In genomic region chr14:122481181-122481580, GRCm38 (mm10) we compare ENCODE assay signal across 10 mouse cellular contexts. TPM values are rescaled to one million over a fixed set of nuclear protein-coding genes. Genes with fewer than 3 reads are reported as not detected.
DNase-seq lines count a peak whose midpoint lies in the region; ATAC-seq lines count a peak whose summit lies in the region.
"Had no signal": no experiment of that assay in that cellular context is flagged by ENCODE, and none has a peak within 500 bp of the region (broad histone marks: within the 10 kb centered on the region; RNA-seq: fewer than 3 reads in every experiment).

No protein-coding gene starts in this region.

- peak; percentile 29; the same call in 1 of the 2 replicates for ATAC-seq in kidney, embryonic 16.5 days (ENCODE audit: low FRiP score, low TSS enrichment)
- ATAC-seq in embryonic facial prominence, embryonic 12.5 days (ENCODE audit: insufficient number of reproducible peaks, insufficient read depth, low FRiP score, low TSS enrichment), result no peak
- ATAC-seq in limb, embryonic 11.5 days (ENCODE audit: insufficient number of reproducible peaks, low FRiP score, low TSS enrichment, low read depth), result no peak
- no peak for ATAC-seq in inflammation-experienced regulatory T-cells, adult 6 months

- no peaks in the 10 kb centered on the region for H3K36me3 ChIP-seq in kidney, embryonic 16.5 days (ENCODE audit: insufficient read depth, low read length)
- no peaks in the 10 kb centered on the region for H3K36me3 ChIP-seq in embryonic facial prominence, embryonic 12.5 days
- H3K36me3 ChIP-seq in limb, embryonic 11.5 days (ENCODE audit: control insufficient read depth, insufficient read depth, low read length), result no peaks in the 10 kb centered on the region

- no peak overlapping the region for H3K27ac ChIP-seq in kidney, embryonic 16.5 days (ENCODE audit: low read length)
- H3K27ac ChIP-seq in embryonic facial prominence, embryonic 12.5 days, result no peak overlapping the region; the same call in 1 of the 2 replicates
- H3K27ac ChIP-seq in limb, embryonic 11.5 days (replicated peaks; ENCODE audit: low read depth, low read length), result peak overlapping the region; percentile 64

- H3K9me3 ChIP-seq in kidney, embryonic 16.5 days (ENCODE audit: low read length), result no peaks in the 10 kb centered on the region
- no peaks in the 10 kb centered on the region for H3K9me3 ChIP-seq in embryonic facial prominence, embryonic 12.5 days
- H3K9me3 ChIP-seq in limb, embryonic 11.5 days (ENCODE audit: control insufficient read depth, low read length), result no peaks in the 10 kb centered on the region

- no peak overlapping the region for H3K4me3 ChIP-seq in kidney, embryonic 16.5 days (ENCODE audit: low read length)
- no peak overlapping the region; the same call in 1 of the 2 replicates for H3K4me3 ChIP-seq in embryonic facial prominence, embryonic 12.5 days
- H3K4me3 ChIP-seq in limb, embryonic 11.5 days (ENCODE audit: low read depth, low read length), result peak overlapping the region; percentile 16

- 2% methylated on average over 15 of the region's 15 CpGs for WGBS in kidney, embryonic 16.5 days
- 2% methylated on average over 15 of the region's 15 CpGs for WGBS in embryonic facial prominence, embryonic 12.5 days
- under 1% methylated on average over 15 of the region's 15 CpGs for WGBS in limb, embryonic 11.5 days

- H3K27me3 ChIP-seq in kidney, embryonic 16.5 days (ENCODE audit: insufficient read depth, low read length), result peaks cover 98% of the 10 kb centered on the region
- peaks cover 70% of the 10 kb centered on the region for H3K27me3 ChIP-seq in embryonic facial prominence, embryonic 12.5 days
- peaks cover 40% of the 10 kb centered on the region for H3K27me3 ChIP-seq in limb, embryonic 11.5 days (ENCODE audit: control insufficient read depth, insufficient read depth, low read length)

- H3K9ac ChIP-seq in kidney, embryonic 16.5 days (replicated peaks; ENCODE audit: low read length), result no peak overlapping the region
- H3K9ac ChIP-seq in embryonic facial prominence, embryonic 12.5 days, result no peak overlapping the region
- H3K9ac ChIP-seq in limb, embryonic 11.5 days (ENCODE audit: low read length), result peak overlapping the region; percentile 56

- H3K4me1 ChIP-seq in kidney, embryonic 16.5 days (ENCODE audit: insufficient read depth, low read length), result peaks cover 3% of the 10 kb centered on the region
- H3K4me1 ChIP-seq in embryonic facial prominence, embryonic 12.5 days, result no peaks in the 10 kb centered on the region
- peaks cover 36% of the 10 kb centered on the region for H3K4me1 ChIP-seq in limb, embryonic 11.5 days (ENCODE audit: control insufficient read depth, insufficient read depth, low read length)

- H3K4me2 ChIP-seq in kidney, embryonic 16.5 days (replicated peaks; ENCODE audit: low read depth, low read length), result no peak overlapping the region
- peak overlapping the region; percentile 16; the same call in 1 of the 2 replicates for H3K4me2 ChIP-seq in embryonic facial prominence, embryonic 12.5 days (replicated peaks)
- H3K4me2 ChIP-seq in limb, embryonic 11.5 days (ENCODE audit: low read depth, severe bottlenecking), result peak overlapping the region; percentile 50

- no peak for DNase-seq in kidney, postnatal 14 days
- DNase-seq in limb, embryonic 11.5 days (ENCODE audit: low spot score), result peak; percentile 68
- DNase-seq in retina, embryonic 14.5 days (ENCODE audit: low spot score), result peak; percentile 57
- DNase-seq in urinary bladder, postnatal 4 days (ENCODE audit: low spot score in 2 of 2), result no peak
- DNase-seq in layer of hippocampus, adult 8-10 months (ENCODE audit: low spot score in 2 of 2), result no peak
- DNase-seq: heart, adult 18-20 months had no signal

RNA-seq across cellular contexts. Expression of gene Zic2, which starts 5.9 kb away (rescaled TPM):
- not detected in 2 replicates for polyA plus RNA-seq in kidney, embryonic 16.5 days (2015; fragmentation: Nextera tagmentation; extraction: Ambion mirVana)
- 3.7 and 4.9 TPM in 2 replicates for polyA plus RNA-seq in embryonic facial prominence, embryonic 12.5 days (2016; fragmentation: Nextera tagmentation; extraction: Ambion mirVana)
- 5.1 and 5.6 TPM in 2 replicates for polyA plus RNA-seq in limb, embryonic 11.5 days (2014; fragmentation: Nextera tagmentation; extraction: Ambion mirVana)
- not detected for polyA plus RNA-seq in inflammation-experienced regulatory T-cells, adult 6 months (2017; shearing (Covaris generic))
- total RNA-seq in layer of hippocampus, adult 8-10 months (2022), result 10 to 100 TPM; 15.0 to 20.8 (median 18.6) TPM
- total RNA-seq: heart, adult 18-20 months had no signal
- polyA plus RNA-seq: liver, embryonic 16.5 days had no signal

RNA-seq across cellular contexts. Expression of gene Gm10837, which starts 9.2 kb away (rescaled TPM):
- not detected in 2 replicates for polyA plus RNA-seq in kidney, embryonic 16.5 days (2015; fragmentation: Nextera tagmentation; extraction: Ambion mirVana)
- polyA plus RNA-seq in embryonic facial prominence, embryonic 12.5 days (2016; fragmentation: Nextera tagmentation; extraction: Ambion mirVana), result not detected in 2 replicates
- polyA plus RNA-seq in limb, embryonic 11.5 days (2014; fragmentation: Nextera tagmentation; extraction: Ambion mirVana), result 0.16 and 0.19 TPM in 2 replicates
- polyA plus RNA-seq in inflammation-experienced regulatory T-cells, adult 6 months (2017; shearing (Covaris generic)), result under 1 TPM in 1 of 3 experiments, not detected in 2; 0.36 TPM
- under 1 TPM in 1 of 4 experiments, not detected in 3; 0.51 TPM for total RNA-seq in layer of hippocampus, adult 8-10 months (2022)
- total RNA-seq: heart, adult 18-20 months had no signal
- polyA plus RNA-seq: liver, embryonic 16.5 days had no signal

RNA-seq across cellular contexts. Expression of gene Zic5, which starts 15.7 kb away (rescaled TPM):
- polyA plus RNA-seq in kidney, embryonic 16.5 days (2015; fragmentation: Nextera tagmentation; extraction: Ambion mirVana), result 0.06 and 0.14 TPM in 2 replicates
- polyA plus RNA-seq in embryonic facial prominence, embryonic 12.5 days (2016; fragmentation: Nextera tagmentation; extraction: Ambion mirVana), result 4.8 and 5.4 TPM in 2 replicates
- polyA plus RNA-seq in limb, embryonic 11.5 days (2014; fragmentation: Nextera tagmentation; extraction: Ambion mirVana), result 11.3 and 12.5 TPM in 2 replicates
- polyA plus RNA-seq in inflammation-experienced regulatory T-cells, adult 6 months (2017; shearing (Covaris generic)), result under 1 TPM in 1 of 3 experiments, not detected in 2; 0.27 TPM
- 1 to 10 TPM; 2.6 to 6.1 (median 4.2) TPM for total RNA-seq in layer of hippocampus, adult 8-10 months (2022)
- total RNA-seq: heart, adult 18-20 months had no signal
- polyA plus RNA-seq: liver, embryonic 16.5 days had no signal

RNA-seq across cellular contexts. Expression of gene Gm5089, which starts 30.3 kb away (rescaled TPM):
- not detected in 2 replicates for polyA plus RNA-seq in kidney, embryonic 16.5 days (2015; fragmentation: Nextera tagmentation; extraction: Ambion mirVana)
- 0.38 and 0.47 TPM in 2 replicates for polyA plus RNA-seq in embryonic facial prominence, embryonic 12.5 days (2016; fragmentation: Nextera tagmentation; extraction: Ambion mirVana)
- polyA plus RNA-seq in limb, embryonic 11.5 days (2014; fragmentation: Nextera tagmentation; extraction: Ambion mirVana), result 0.24 and 0.33 TPM in 2 replicates
- polyA plus RNA-seq in inflammation-experienced regulatory T-cells, adult 6 months (2017; shearing (Covaris generic)), result not detected
- under 1 TPM; 0.32 to 0.92 (median 0.55) TPM for total RNA-seq in layer of hippocampus, adult 8-10 months (2022)
- total RNA-seq: heart, adult 18-20 months had no signal
- polyA plus RNA-seq: liver, embryonic 16.5 days had no signal

RNA-seq across cellular contexts. Expression of gene Pcca, which starts 52.9 kb away (rescaled TPM):
- polyA plus RNA-seq in kidney, embryonic 16.5 days (2015; fragmentation: Nextera tagmentation; extraction: Ambion mirVana), result 29.7 and 30.7 TPM in 2 replicates
- 35.3 and 36.5 TPM in 2 replicates for polyA plus RNA-seq in embryonic facial prominence, embryonic 12.5 days (2016; fragmentation: Nextera tagmentation; extraction: Ambion mirVana)
- 36.4 and 38.8 TPM in 2 replicates for polyA plus RNA-seq in limb, embryonic 11.5 days (2014; fragmentation: Nextera tagmentation; extraction: Ambion mirVana)
- polyA plus RNA-seq in inflammation-experienced regulatory T-cells, adult 6 months (2017; shearing (Covaris generic)), result 10 to 100 TPM; 11.4 to 26.5 (median 20.4) TPM
- total RNA-seq in layer of hippocampus, adult 8-10 months (2022), result 10 to 100 TPM; 37.4 to 44.9 (median 44.0) TPM

Comparison
In these comparisons a context has a peak if more than half of its experiments do, and no peak if none do; other contexts are left out.
1. DNase-seq: peak in limb, embryonic 11.5 days (single experiment) and retina, embryonic 14.5 days (single experiment); none in kidney, postnatal 14 days (single experiment), urinary bladder, postnatal 4 days (0 of 2) and layer of hippocampus, adult 8-10 months (0 of 2).